Mouse (Mus musculus): ENCODE data around the gene Btrc.

Gene Btrc

DNA sequence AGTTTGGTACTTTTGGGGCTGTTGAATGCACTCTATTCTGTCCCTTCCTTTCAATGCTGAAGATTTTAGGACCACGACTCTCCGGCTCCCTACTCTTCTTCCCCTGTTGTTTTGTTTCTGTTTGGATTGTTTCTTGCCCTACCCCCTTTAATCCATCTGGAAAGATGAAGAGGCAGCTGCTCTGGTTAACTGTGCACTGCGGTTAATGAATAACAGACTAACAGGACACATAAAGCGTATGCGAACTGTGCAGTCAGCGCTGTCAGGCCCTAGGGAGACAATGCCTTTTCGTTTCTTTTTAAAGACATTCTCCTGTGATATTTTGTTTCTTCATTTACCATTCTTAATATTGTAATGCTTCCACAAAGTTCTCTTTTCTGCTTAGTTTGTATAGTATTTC is 58.7 kb downstream of the Btrc start:
- in situ Hi-C loops (cut with MboI, MseI) = no loop called here

DNA sequence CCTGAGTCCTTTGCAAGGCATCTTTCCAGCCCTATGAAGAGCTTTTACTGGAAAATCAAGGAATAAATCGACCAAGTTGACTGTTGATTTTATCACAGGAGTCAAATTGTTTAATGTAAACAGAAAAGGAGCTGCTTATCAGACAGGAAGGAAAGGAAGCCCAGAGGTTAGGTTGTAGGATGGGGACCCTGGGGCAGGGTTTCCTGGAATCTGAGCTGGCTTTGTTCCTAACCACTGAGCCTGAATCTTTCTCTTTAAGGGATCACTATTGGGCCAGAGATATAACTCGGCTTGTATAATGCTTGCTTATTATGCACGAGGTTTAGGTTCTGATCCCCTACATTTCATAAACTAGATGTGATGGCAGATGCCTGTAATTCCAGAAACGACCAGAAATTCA is 64.6 kb downstream of the Btrc start:
- in situ Hi-C loops (cut with MboI, MseI) = no loop called here

DNA sequence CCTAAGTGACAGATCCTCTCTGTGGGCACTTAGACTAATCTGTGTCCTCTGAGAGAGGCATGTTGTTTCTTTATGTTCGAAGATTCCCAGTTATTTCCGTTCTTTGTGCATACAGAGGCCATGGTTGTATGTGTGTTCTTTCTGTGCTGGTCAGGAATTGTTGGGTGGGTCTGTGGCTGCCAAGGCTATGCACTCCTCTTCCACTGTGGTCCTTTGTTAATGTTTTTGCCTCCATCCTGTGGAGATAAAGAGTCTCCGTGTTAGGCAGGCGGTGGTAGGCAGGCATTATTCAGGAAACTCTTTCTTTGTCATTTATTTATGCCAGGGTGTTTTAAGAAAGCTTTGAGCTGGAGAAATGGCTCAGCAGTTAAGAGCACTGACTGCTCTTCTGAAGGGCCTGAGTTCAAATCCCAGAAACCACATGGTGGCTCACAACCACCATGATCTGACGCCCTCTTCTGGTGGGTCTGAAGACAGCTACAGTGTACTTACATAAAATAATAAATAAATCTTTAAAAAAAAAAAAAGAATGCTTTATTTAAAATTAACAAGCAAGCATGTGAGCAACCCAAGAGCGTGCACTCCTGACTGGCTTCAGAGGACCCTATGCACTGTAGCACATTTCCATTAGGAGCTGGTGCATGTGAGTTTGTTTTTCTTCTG is 67.6 kb downstream of the Btrc start:
- in situ Hi-C loops (cut with MboI, MseI) = loop anchor here (5.0 kb wide), 1 partner anchor 149 kb away; no protein-coding TSS in a partner anchor

GRCm38 (mm10) chr19:45432351-45432750 is 68.8 kb downstream of the Btrc start:
- in situ Hi-C loops (cut with MboI, MseI) = loop anchor here (5.0 kb wide), 1 partner anchor 150 kb away; no protein-coding TSS in a partner anchor

GRCm38 (mm10) chr19:45436019-45436418 is 72.5 kb downstream of the Btrc start:
- in situ Hi-C loops (cut with MboI, MseI) = loop anchor here (5.0 kb wide), 1 partner anchor 219 kb away; no protein-coding TSS in a partner anchor

DNA sequence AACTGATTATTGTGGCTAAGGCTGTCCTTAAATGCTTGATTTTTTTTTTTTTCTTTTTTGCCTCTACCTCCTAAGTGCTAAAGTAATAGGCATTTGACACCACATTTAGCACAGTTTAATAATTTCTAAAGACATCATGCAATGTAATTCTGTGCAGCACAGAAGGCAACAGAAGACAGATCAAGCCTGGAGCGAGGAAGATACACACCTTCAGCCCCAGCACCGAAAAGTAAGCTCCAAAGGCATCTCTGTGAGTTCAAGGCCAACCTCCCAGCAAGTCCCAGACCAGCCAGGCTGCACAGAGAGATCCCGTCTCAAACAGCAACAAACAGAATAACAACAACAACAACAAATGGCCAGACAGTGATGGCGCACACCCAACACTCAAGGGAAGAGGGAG is 73.6 kb downstream of the Btrc start:
- in situ Hi-C loops (cut with MboI, MseI) = loop anchor here (5.0 kb wide), 1 partner anchor 220 kb away; no protein-coding TSS in a partner anchor

DNA sequence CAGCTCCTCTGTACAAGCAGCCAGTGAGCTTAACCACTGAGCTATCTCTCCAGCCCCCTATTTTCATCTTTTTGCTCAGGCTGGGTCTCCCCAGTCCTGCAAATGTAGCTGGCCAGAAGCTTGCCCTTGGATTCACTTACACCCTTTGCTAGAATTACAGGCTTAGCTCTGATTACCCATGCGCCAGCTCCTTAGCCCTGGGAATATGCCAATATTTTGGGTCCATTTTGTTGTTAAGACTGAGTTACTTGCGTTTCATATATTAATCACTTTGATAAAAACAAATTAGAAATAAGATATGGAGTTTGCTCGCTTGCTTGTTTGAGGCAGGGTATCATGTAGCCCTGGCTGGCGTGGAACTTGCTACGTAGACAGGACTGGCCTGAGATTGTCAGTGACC is 74.7 kb downstream of the Btrc start:
- in situ Hi-C loops (cut with MboI, MseI) = loop anchor here (5.0 kb wide), 1 partner anchor 221 kb away; no protein-coding TSS in a partner anchor

DNA sequence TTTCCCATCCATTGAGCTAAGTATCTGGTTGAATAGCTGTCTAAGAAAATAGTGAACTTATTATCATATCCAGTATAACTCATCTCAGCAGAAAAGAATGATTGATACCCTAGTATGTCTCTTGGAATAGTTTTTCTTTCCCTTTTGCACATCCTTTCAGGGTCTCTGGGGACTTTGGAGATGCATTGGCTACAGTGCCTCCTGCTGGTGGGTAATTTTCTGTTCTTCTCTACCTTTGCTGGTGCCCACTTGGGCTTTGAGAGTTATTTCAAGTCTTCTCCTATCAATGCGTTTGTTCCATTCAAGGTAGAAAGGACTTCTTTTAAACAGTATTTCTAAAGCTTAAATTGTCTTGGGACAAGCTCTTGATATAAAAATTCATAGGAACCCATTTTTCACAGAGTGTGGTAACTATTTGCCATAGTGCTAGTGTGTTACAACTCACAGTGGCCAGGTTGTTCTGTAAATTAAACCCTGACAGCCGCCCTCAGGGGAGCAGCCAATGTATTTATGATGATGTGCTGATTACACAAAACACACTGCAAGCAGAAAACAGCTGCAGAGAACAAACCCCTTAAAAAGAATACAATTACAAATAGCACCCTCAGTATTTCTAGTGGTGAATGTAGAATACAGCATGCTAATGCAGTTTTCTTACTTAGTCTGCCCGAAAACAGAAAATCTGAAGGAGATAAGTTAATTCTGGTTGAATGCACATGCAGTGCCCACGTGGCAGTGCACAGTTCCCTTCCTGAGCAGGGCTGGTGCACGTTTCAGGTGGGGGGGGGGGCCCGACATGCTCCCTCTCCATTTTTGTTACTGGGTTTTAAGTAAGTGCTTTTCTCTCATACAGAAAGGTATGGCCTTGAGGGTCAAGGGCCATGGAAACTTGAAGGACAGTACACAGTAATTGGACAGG is 75.7 kb downstream of the Btrc start:
- in situ Hi-C loops (cut with MboI, MseI) = loop anchor here (5.0 kb wide), 1 partner anchor 222 kb away; no protein-coding TSS in a partner anchor

GRCm38 (mm10) chr19:45440554-45441175 is 77.1 kb downstream of the Btrc start:
- in situ Hi-C loops (cut with MboI, MseI) = no loop called here

- in situ Hi-C loops (cut with MboI, MseI) = no loop called here
Observed at GRCm38 (mm10) chr19:45441717-45442116, 78.2 kb downstream of the Btrc start.

GRCm38 (mm10) chr19:45445253-45445933 is 81.9 kb downstream of the Btrc start:
- in situ Hi-C loops (cut with MboI, MseI) = no loop called here

DNA sequence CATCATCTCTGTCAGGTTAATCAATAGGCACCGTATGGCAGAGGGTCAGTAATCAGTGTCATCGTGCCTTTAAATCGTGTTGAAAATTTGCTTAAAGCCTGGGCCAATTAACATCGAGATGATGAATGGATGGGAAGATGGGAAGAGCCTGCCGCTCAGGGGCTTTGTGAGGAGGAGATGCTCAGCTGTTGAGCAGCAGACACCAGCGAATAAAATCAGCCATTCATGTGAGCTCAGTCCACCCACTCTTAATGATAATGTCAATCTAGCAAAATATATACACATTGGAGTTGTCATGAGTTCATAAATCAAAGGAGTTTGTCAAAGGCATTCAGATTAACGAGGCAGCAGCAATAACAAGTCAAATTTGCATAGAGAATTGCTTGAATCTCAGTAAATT is 83.1 kb downstream of the Btrc start:
- in situ Hi-C loops (cut with MboI, MseI) = no loop called here

- in situ Hi-C loops (cut with MboI, MseI) = no loop called here
Observed at GRCm38 (mm10) chr19:45447222-45447621, 83.7 kb downstream of the Btrc start.

GRCm38 (mm10) chr19:45447886-45448285 is 84.4 kb downstream of the Btrc start:
- in situ Hi-C loops (cut with MboI, MseI) = no loop called here

GRCm38 (mm10) chr19:45454391-45454790 is 90.9 kb downstream of the Btrc start:
- in situ Hi-C loops (cut with MboI, MseI) = loop anchor here (5.0 kb wide), 1 partner anchor 98 kb away; no protein-coding TSS in a partner anchor

DNA sequence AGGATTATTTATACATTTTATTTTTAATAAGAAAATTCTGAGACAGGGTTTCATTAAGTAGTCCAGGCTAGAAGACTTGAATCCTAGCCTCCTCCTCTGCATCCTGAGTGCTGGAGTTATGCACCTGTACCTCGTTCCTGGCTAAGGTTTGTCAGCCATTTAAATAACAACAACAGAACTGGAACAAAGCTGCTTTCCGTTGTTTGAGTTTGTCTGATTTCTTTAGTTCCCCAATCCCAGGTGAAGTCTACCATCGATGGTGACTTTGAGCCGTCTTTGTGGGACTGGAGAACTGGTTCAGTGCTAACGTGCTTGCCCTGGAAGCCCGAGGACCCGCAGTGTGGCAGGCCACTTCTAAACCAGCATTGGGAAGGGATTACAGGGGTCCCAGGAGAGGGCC is 93.4 kb downstream of the Btrc start:
- in situ Hi-C loops (cut with MboI, MseI) = no loop called here

DNA sequence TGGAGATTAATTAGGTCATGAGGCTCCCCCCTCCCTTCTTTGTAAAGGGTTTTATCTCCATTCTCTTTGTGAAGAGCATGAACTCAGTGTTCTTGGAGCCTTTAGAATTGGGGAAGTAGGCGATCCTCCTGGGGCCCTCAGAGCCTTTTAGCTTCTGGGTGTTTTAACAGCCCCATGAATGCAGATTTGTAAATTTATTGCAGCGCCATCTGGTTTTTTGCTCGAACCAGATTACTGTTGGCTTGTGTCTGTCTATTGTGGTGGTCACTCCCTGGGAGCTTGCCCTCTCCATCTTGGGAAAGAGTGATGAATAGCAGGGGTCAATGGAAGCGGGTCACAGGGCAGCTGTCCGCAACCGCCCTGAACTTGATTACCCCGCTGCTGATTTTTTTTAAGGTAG is 95.2 kb downstream of the Btrc start:
- in situ Hi-C loops (cut with MboI, MseI) = no loop called here

GRCm38 (mm10) chr19:45459931-45460665 is 96.6 kb downstream of the Btrc start:
- in situ Hi-C loops (cut with MboI, MseI) = no loop called here

DNA sequence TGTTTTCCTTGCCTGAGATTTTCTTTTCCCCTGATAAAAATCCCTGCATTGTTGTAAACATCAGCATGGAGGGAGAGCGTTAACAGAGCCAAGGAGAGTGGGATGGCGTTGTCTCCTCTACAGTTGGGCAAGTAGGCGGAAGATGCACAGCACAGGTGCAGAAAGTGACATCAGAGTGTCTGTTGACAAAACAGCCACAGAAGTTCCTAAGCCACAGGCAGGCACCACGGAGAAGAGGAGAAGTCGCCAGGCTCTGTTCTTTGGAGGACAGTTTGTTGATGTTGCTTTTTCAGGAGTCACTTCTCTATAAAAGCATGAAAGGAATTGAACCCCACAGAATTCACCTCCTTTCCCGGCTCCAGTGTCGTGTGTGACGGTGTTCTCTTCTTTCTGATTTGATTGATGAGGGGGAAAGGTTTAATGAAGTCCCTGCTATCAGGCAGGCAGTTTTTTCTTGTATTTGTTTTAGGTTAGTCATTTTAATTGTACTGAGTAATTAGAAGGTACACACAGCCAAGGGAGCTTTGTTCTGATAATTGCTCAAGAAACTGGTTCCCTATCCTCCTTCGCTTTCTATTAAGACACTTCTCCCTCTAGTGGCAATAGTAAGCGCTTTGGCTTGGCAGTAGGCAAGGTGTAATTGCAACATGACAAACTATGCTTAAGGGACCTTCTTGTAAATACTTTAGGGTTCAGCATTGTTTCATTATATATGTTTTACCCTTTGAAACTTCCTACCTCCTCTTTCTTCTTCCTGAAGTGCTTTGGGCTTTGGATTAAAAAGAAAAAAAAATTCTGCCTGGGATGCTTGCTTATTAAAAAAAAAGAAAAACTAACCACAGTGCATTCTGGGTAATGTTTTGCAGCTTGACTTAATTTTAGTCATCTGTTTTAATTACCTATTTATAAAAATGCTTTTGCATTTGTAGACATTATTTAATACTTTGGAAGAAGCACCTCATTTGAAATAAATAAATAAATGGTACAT is 97.5 kb downstream of the Btrc start:
- in situ Hi-C loops (cut with MboI, MseI) = no loop called here

- in situ Hi-C loops (cut with MboI, MseI) = no loop called here
Observed at GRCm38 (mm10) chr19:45469760-45470159, 106.2 kb downstream of the Btrc start.

Measured in regulatory T cell (primary cell).